Comparison of ENCODE assay signal across 8 mouse cellular contexts in the genomic region with DNA sequence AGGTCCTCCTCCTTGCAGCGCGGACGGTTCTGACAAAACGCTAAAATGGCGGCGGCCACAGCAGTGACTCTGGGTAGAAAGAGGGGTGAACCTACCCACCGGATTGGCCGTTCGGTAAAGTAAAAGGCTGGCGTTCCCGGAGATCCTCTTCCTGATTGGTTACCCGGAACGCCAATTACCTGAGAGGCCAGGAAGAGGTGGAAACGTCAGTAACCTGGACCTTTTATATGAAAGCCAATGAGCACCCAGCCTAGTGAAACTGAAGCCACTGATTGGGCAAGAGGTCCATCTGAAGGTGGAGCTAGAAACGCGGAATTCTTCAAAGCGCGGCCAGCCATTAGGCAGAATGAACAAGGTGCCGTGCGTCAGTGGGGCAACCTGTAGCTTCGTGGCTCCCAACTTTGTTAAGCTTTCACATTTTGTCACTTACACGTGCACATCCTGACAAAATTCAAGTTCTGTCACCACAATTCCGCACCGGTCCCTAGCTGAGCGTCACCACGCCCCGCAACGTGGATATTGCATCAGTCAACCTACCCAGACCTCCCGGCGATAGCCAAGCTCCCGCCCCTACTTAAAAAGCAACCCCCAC. TPM values are rescaled to one million over a fixed set of nuclear protein-coding genes. Genes with fewer than 3 reads are reported as not detected.
DNase-seq lines count a peak whose midpoint lies in the region; ATAC-seq lines count a peak whose summit lies in the region.

A gene (minus strand): TSS at position 71 of the 592 bp plus-strand sequence.

- H3K9ac ChIP-seq in hindbrain, embryonic 15.5 days = peak within 1 kb of the TSS; percentile 71

- WGBS in hindbrain, embryonic 15.5 days = under 1% methylated on average over 31 of the region's 31 CpGs

- peak within 1 kb of the TSS; percentile 65 for H3K4me3 ChIP-seq in hindbrain, embryonic 15.5 days

- peak; percentile 98 for DNase-seq in T-cell, adult 2 months (ENCODE audit: low spot score)
- DNase-seq in cerebellum, postnatal 36 days = peak; percentile 96 to 99
- DNase-seq in frontal cortex, postnatal 36 days (ENCODE audit: low spot score in 2 of 2) = peak; percentile 96 to 99
- peak; percentile 98 for DNase-seq in left cerebral cortex, adult 11 months (ENCODE audit: low spot score)
- DNase-seq in lung, postnatal 4 days = peak; percentile 97 to 98
- peak; percentile 99 for DNase-seq in retina, postnatal 7 days (ENCODE audit: low read depth, low spot score)
- peak; percentile 76 for DNase-seq in urinary bladder, adult 2 months (ENCODE audit: low spot score)

- H3K27ac ChIP-seq in hindbrain, embryonic 15.5 days (replicated peaks) = peak within 1 kb of the TSS; percentile 86

- peak; percentile 99 for ATAC-seq in hindbrain, embryonic 15.5 days (ENCODE audit: low FRiP score, low read depth)

- H3K9me3 ChIP-seq in hindbrain, embryonic 15.5 days = no peaks in the 10 kb centered on the region

- H3K4me1 ChIP-seq in hindbrain, embryonic 15.5 days (replicated peaks) = peaks cover 51% of the 10 kb centered on the region

- peaks cover 30% of the 10 kb centered on the region for H3K36me3 ChIP-seq in hindbrain, embryonic 15.5 days

- peak within 1 kb of the TSS; percentile 74 for H3K4me2 ChIP-seq in hindbrain, embryonic 15.5 days

- H3K27me3 ChIP-seq in hindbrain, embryonic 15.5 days = no peaks in the 10 kb centered on the region

RNA-seq across cellular contexts. Expression of the gene that starts here (rescaled TPM):
- polyA plus RNA-seq in hindbrain, embryonic 15.5 days (2015; fragmentation: Nextera tagmentation; extraction: Ambion mirVana) = 72.3 and 87.5 TPM in 2 replicates
- 36.9 and 43.3 TPM in 2 replicates for polyA plus RNA-seq in urinary bladder, adult 2 months (2012; rRNA removed)

Comparison
In these comparisons a context has a peak if more than half of its experiments do, and no peak if none do; other contexts are left out.
1. Peak in every context shown above with its lines: DNase-seq, ATAC-seq, H3K4me3 ChIP-seq and H3K27ac ChIP-seq.